Mouse (Mus musculus): ENCODE results near the gene Strc. TPM values are rescaled to one million over a fixed set of nuclear protein-coding genes. Genes with fewer than 3 reads are reported as not detected.
"Not testable (repeated sequence)": the region's sequence is repeated elsewhere in the genome, so short reads cannot be mapped to it uniquely, and the experiment has no call there.

Strc gene
- not detected in 2 replicates for polyA plus RNA-seq (2016; fragmentation: Nextera tagmentation; extraction: Ambion mirVana)

GRCm38 (mm10) chr2:121386961-121387575, at the start of gene Strc:
Strc (minus strand) TSS chr2:121387168.
- H3K4me3 ChIP-seq; H3K9me3 ChIP-seq (replicated peaks); ATAC-seq (ENCODE audit: low FRiP score); H3K36me3 ChIP-seq; H3K27me3 ChIP-seq; H3K4me1 ChIP-seq; H3K9ac ChIP-seq; H3K27ac ChIP-seq; H3K4me2 ChIP-seq (replicated peaks): not testable (repeated sequence)
- WGBS: 95% methylated on average over 17 of the region's 17 CpGs

GRCm38 (mm10) chr2:121434854-121435253, 47.9 kb upstream of the Strc start:
- ATAC-seq (ENCODE audit: low FRiP score): no peak
- H3K36me3 ChIP-seq: peaks cover 92% of the 10 kb centered on the region
- 97% methylated on average over 1 of the region's 1 CpGs for WGBS

DNA sequence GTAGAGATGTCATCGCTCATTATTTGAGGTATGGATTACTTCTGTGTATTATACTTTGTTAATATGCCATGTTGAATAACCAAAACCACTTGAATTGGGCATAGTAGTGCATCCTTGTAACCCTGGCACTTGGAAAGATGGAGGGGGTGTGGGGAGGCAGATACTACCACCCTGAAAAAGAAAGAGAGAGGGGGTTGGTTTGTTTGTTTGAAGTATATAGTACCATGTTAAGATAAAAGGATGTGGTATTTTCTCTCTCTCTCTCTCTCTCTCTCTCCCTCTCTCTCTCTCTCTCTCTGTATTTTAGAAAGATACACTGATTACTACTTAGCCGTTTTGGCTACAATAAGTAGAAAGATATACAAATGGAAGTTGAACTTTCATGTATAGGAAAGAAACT, 38.9 kb upstream of the Strc start:
- H3K4me2 ChIP-seq (replicated peaks): no peak overlapping the region
- peaks cover 85% of the 10 kb centered on the region for H3K36me3 ChIP-seq
- WGBS: 97% methylated on average over 2 of the region's 2 CpGs
- no peak overlapping the region for H3K4me3 ChIP-seq
- no peaks in the 10 kb centered on the region for H3K4me1 ChIP-seq
- no peak overlapping the region for H3K27ac ChIP-seq
- H3K9ac ChIP-seq: no peak overlapping the region
- no peaks in the 10 kb centered on the region for H3K27me3 ChIP-seq
- H3K9me3 ChIP-seq (replicated peaks): no peaks in the 10 kb centered on the region
- no peak for ATAC-seq (ENCODE audit: low FRiP score)

More at GRCm38 (mm10) chr2:121434854-121435253, 47.9 kb upstream of the Strc start:
- no peaks in the 10 kb centered on the region for H3K27me3 ChIP-seq
- no peak overlapping the region for H3K4me3 ChIP-seq
- H3K4me2 ChIP-seq (replicated peaks): no peak overlapping the region
- H3K27ac ChIP-seq: no peak overlapping the region
- H3K9ac ChIP-seq: no peak overlapping the region
- H3K9me3 ChIP-seq (replicated peaks): no peaks in the 10 kb centered on the region
- no peaks in the 10 kb centered on the region for H3K4me1 ChIP-seq

- Histone ChIP-seq H3K4me1 (peaks cover 5% of the 10 kb centered on the region; the same call in 1 of the 2 replicates), H3K4me2 (replicated peaks) (no peak overlapping the region), H3K9me3 (replicated peaks) (no peaks in the 10 kb centered on the region), H3K27ac (no peak overlapping the region), H3K36me3 (peaks cover 69% of the 10 kb centered on the region), H3K27me3 (no peaks in the 10 kb centered on the region), H3K4me3 (no peak overlapping the region), H3K9ac (no peak overlapping the region)
- WGBS: 97% methylated on average over 2 of the region's 2 CpGs
- no peak for ATAC-seq (ENCODE audit: low FRiP score)
These were observed 36.2 kb upstream of the Strc start for GRCm38 (mm10) chr2:121423166-121423565.

DNA sequence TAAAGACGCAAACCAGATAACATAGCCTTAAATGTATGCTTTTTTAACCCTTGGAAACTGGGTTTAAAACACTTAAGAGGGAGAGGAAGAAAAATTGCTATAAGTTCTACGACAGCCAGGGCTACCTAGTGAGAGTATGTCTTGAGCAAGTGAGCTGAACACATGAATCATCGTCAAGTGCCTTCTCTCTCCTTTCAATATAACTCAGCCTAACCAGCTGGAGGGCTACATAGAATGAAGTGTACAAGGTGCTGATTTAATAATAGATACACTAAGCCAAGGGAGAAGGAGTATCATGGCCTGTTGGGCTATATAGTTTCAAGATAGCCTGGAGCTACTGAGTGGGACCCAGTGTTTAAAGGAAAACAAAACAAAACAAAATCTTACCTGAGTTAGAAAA, 31.5 kb upstream of the Strc start:
- H3K36me3 ChIP-seq: peaks cover 32% of the 10 kb centered on the region
- WGBS: 92% methylated on average over 3 of the region's 3 CpGs
- H3K27me3 ChIP-seq: no peaks in the 10 kb centered on the region

DNA sequence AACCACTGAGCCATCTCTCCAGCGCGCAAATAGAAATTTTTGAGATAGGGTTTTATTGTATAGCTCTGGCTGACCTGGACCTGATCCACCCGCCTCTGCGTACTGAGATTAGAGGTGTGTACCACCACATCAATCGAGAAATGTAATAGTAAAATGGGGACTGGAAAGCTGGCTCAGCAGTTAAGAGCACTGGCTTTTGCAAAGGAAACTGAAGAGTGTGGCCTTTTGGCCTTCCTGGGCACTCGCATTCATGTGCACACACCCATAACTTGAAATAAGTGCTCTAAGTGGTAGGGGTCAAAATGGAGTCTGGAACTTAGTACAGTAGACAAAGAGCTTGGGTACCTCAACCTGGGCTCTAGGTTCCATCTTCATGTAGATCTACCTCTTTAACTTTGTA, 29.4 kb upstream of the Strc start:
- H3K4me1 ChIP-seq: peaks cover 29% of the 10 kb centered on the region
- no peak overlapping the region for H3K4me3 ChIP-seq
- H3K27me3 ChIP-seq: no peaks in the 10 kb centered on the region
- H3K36me3 ChIP-seq: peaks cover 17% of the 10 kb centered on the region
- H3K4me2 ChIP-seq (replicated peaks): peak overlapping the region; percentile 13; the same call in 1 of the 2 replicates
- H3K9me3 ChIP-seq (replicated peaks): no peaks in the 10 kb centered on the region
- ATAC-seq (ENCODE audit: low FRiP score): no peak
- H3K27ac ChIP-seq: no peak overlapping the region
- no peak overlapping the region for H3K9ac ChIP-seq
- 95% methylated on average over 6 of the region's 6 CpGs for WGBS

More for the DNA sequence above, 31.5 kb upstream of the Strc start:
- H3K4me2 ChIP-seq (replicated peaks): no peak overlapping the region
- no peak overlapping the region for H3K4me3 ChIP-seq
- no peak overlapping the region for H3K27ac ChIP-seq
- peaks cover 27% of the 10 kb centered on the region for H3K4me1 ChIP-seq
- ATAC-seq (ENCODE audit: low FRiP score): no peak
- H3K9me3 ChIP-seq (replicated peaks): no peaks in the 10 kb centered on the region
- no peak overlapping the region for H3K9ac ChIP-seq

DNA sequence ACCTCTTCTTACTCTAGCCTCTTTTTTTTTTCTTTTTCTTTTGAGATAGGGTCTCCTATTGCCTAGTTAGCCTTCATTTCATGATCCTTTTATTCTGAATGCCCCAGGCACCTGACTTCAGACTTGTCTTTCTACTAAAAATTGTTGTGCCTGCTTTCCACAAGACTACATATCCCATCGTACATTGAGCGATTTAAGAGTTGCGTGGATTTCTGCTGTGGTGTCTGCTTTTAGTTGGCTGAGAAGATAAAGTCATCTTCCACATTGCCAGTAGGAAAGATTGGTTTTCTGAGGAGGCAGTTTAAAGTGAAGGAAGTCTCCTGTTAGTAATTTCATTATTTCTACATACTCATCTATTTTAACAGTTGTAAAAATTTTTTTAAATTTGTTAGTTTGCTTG, 28.6 kb upstream of the Strc start:
- Histone ChIP-seq H3K9me3 (replicated peaks) (no peaks in the 10 kb centered on the region), H3K9ac (peak overlapping the region; percentile 96; the same call in 1 of the 2 replicates), H3K4me3 (peak overlapping the region; percentile 92), H3K4me1 (peaks cover 29% of the 10 kb centered on the region), H3K27me3 (no peaks in the 10 kb centered on the region), H3K36me3 (peaks cover 15% of the 10 kb centered on the region), H3K4me2 (replicated peaks) (peak overlapping the region; percentile 70), H3K27ac (no peak overlapping the region)
- WGBS: 92% methylated on average over 3 of the region's 3 CpGs
- no peak for ATAC-seq (ENCODE audit: low FRiP score)

DNA sequence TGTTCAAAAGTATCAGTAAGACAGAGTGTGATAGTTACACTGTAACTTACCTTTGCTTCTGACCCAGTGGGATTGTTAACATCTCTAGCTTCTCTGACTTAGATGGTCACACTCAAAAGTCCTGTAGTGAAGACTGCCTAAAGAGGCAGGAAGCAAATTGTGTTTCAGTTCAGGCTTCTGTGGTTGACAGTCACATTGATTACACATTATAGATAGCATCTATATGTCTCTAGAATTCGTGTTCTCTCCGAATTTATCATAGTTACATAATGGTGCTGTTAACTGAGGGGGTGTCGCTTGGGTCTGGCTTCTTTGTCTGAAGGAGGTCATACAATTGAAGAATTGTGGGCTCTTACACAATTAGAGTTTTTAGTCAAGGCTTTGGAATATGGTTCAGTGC, 28.1 kb upstream of the Strc start:
- Histone ChIP-seq H3K9me3 (replicated peaks) (no peaks in the 10 kb centered on the region), H3K9ac (peak overlapping the region; percentile 96), H3K4me1 (peaks cover 29% of the 10 kb centered on the region), H3K4me3 (peak overlapping the region; percentile 92), H3K27ac (no peak overlapping the region), H3K4me2 (replicated peaks) (peak overlapping the region; percentile 70), H3K36me3 (peaks cover 15% of the 10 kb centered on the region), H3K27me3 (no peaks in the 10 kb centered on the region)
- no peak for ATAC-seq (ENCODE audit: low FRiP score)
- 59% methylated on average over 3 of the region's 3 CpGs for WGBS

DNA sequence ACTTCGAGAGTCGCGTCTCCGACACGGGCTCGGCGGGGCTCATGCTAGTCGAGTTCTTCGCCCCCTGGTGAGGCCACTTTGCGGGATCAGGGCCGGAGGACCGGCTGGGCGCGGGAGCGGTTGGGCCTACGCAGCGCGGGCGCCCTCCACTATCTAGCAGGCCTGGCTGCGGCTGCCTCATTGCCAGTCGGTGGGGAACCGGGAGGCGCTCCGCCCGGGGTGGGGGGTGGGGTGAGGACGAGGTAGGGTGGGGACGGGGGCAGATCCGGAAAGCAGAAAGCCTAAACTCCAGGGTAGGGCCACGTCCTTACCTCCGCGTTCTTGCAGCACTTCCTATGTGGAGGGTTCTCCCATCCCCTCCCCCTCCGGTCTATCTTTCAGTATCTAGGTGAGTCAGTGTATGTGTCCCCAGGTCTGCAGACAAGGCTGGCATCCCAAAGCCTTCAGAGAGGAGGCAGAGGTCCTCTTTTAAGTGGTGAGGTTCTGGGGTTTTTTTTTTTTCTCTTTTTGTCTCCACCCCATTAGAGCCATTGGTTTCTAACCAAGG, 27.2 kb upstream of the Strc start:
- H3K4me1 ChIP-seq: peaks cover 29% of the 10 kb centered on the region
- peak overlapping the region; percentile 98 for H3K27ac ChIP-seq
- peak overlapping the region; percentile 92 for H3K4me3 ChIP-seq
- peak overlapping the region; percentile 70 for H3K4me2 ChIP-seq (replicated peaks)
- under 1% methylated on average over 32 of the region's 32 CpGs for WGBS
- peaks cover 15% of the 10 kb centered on the region for H3K36me3 ChIP-seq
- H3K9me3 ChIP-seq (replicated peaks): no peaks in the 10 kb centered on the region
- ATAC-seq (ENCODE audit: low FRiP score): peak; percentile 56
- no peaks in the 10 kb centered on the region for H3K27me3 ChIP-seq
- H3K9ac ChIP-seq: peak overlapping the region; percentile 96

DNA sequence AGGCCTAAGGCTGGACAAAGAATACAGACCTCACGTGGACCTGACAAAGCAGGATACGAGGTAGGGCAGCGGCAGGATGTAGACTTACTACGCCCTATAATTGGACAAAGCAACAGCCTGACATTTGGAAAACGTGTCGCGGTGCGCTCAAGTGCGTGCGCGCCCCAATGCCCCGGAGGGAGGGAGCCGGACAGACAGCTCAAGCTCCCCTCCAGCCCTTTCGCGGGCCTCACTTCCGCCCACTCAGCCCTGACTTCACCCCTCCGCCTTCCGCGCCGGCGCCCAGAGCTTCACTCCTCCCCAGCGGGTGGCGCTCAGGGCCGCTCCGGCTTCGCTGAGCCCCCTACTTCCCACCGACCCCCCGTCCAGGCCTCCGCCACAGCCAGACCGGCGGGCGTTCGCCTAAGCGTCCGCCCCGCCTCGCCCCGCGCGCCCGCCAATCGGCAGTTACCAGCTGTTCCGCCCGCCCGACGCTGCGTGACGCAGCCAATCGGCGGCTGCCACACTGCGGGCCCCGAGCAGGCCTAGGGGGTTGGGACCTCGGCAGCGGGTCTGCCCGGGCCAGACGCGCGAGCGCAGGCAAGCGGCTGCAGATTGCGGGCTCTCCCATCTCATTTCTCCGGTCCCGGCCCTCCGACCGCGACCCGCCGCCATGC, 26.5 kb upstream of the Strc start, which contains the start of the genes Pdia3 and Catsper2:
TSS of gene Pdia3 (plus strand) at position 389 of the 656 bp plus-strand sequence.
TSS of gene Catsper2 (minus strand) at position 406 of the 656 bp plus-strand sequence.
- peaks cover 24% of the 10 kb centered on the region for H3K4me1 ChIP-seq
- H3K27me3 ChIP-seq: no peaks in the 10 kb centered on the region
- H3K36me3 ChIP-seq: peaks cover 8% of the 10 kb centered on the region
- H3K9ac ChIP-seq: peak within 1 kb of the TSS; percentile 96
- peak within 1 kb of the TSS; percentile 92 for H3K4me3 ChIP-seq
- H3K4me2 ChIP-seq (replicated peaks): peak within 1 kb of the TSS; percentile 70
- whole genome bisulfite sequencing: under 1% methylated on average over 66 of the region's 68 CpGs
- peak; percentile 99 for ATAC-seq (ENCODE audit: low FRiP score)
- H3K27ac ChIP-seq: peak within 1 kb of the TSS; percentile 98
- no peaks in the 10 kb centered on the region for H3K9me3 ChIP-seq (replicated peaks)

GRCm38 (mm10) chr2:121412843-121413386, 25.9 kb upstream of the Strc start:
- H3K4me2 ChIP-seq (replicated peaks): peak overlapping the region; percentile 70
- WGBS: 13% methylated on average over 4 of the region's 4 CpGs
- no peaks in the 10 kb centered on the region for H3K9me3 ChIP-seq (replicated peaks)
- peak overlapping the region; percentile 98 for H3K27ac ChIP-seq
- no peaks in the 10 kb centered on the region for H3K27me3 ChIP-seq
- peak overlapping the region; percentile 96 for H3K9ac ChIP-seq
- no peak for ATAC-seq (ENCODE audit: low FRiP score)
- peaks cover 5% of the 10 kb centered on the region for H3K36me3 ChIP-seq
- peak overlapping the region; percentile 92 for H3K4me3 ChIP-seq
- peaks cover 24% of the 10 kb centered on the region for H3K4me1 ChIP-seq

DNA sequence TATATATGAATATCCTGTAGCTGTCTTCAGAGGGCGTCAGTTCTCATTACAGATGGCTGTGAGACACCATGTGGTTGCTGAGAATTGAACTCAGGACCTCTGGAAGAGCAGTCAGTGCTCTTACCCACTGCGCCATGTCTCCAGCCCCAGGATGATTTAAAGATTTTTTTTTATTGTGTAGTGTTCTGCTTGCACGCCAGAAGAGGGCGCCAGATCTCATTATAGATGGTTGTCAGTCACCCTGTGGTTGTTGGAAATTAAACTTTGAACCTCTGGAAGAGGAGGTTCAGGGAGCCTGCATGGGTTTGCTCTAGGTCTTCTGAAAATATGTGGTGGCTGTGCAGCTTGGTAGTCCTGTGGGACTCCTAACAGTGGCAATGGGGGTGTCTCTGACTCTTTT, 21.2 kb upstream of the Strc start:
- Histone ChIP-seq H3K4me3 (no peak overlapping the region), H3K4me1 (0 out of 2 replicates have a peak, but pooled peaks cover 2% of the 10 kb centered on the region), H3K27me3 (no peaks in the 10 kb centered on the region), H3K27ac (no peak overlapping the region), H3K9ac (no peak overlapping the region), H3K36me3 (no peaks in the 10 kb centered on the region), H3K4me2 (replicated peaks) (no peak overlapping the region), H3K9me3 (replicated peaks) (no peaks in the 10 kb centered on the region)
- WGBS: 33% methylated on average over 4 of the region's 4 CpGs
- ATAC-seq (ENCODE audit: low FRiP score): no peak
